Mouse (Mus musculus): ENCODE measurements at regions not wholly inside any gene's neighbourhood (a gene's known extent, or its start where the extent isn't known, plus 50 kb on each side); places are given as distances from the start of the nearest gene placed in this dataset.

DNA sequence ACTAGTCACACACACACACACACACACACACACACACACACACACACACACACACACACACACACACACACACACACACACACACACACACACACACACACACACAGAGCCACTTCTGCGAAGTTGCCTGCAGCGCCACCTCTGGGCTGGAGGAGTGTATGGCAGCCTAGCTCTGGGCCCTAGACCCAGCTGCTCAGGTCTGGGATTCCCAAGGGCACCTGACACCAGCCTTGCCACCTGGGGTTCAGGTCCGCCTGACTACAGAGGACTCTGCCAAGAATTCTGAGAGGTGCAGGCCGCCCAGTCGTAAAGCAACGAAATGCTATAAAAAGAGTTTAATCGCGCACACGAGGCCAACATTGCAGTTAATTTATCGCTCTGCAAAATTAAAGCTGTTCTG lies 163.8 kb downstream of the Kif26a start:
- Histone ChIP-seq H3K27me3 (ENCODE audit: control insufficient read depth, insufficient read depth, insufficient read length) (peaks cover 10% of the 10 kb centered on the region), H3K4me2 (ENCODE audit: low read depth) (no peak overlapping the region), H3K79me2 (ENCODE audit: control insufficient read depth, insufficient read depth) (no peaks in the 10 kb centered on the region), H3K36me3 (ENCODE audit: control insufficient read depth, insufficient read depth) (no peaks in the 10 kb centered on the region), H3K4me3 (no peak overlapping the region), H3ac (ENCODE audit: control insufficient read depth, insufficient read length) (no peak overlapping the region)
- TF ChIP-seq TCF12 (IDR thresholded peaks at IDR 0.05; ENCODE audit: insufficient read depth, poor library complexity, severe bottlenecking) (no peak), REST (IDR thresholded peaks at IDR 0.05; ENCODE audit: insufficient read depth, insufficient read length) (no peak), POLR2AphosphoS2 (IDR thresholded peaks at IDR 0.05; ENCODE audit: insufficient read length, low read depth) (no peak), E2F4 (IDR thresholded peaks at IDR 0.05; ENCODE audit: insufficient read depth) (no peak)

- no peak for TF ChIP-seq MYOG (IDR thresholded peaks at IDR 0.05; ENCODE audit: control insufficient read depth in 1 of 3, insufficient read depth in 1 of 3, insufficient read length in 2 of 3, low read depth in 2 of 3)
- Histone ChIP-seq H3K36me3 (ENCODE audit: control insufficient read depth, insufficient read depth) (no peaks in the 10 kb centered on the region), H3K4me3 (no peak overlapping the region), H3K4me2 (ENCODE audit: low read depth) (no peak overlapping the region), H3ac (ENCODE audit: control insufficient read depth, insufficient read length) (no peak overlapping the region), H3K27me3 (ENCODE audit: control insufficient read depth, insufficient read depth, insufficient read length) (peaks cover 10% of the 10 kb centered on the region), H3K79me2 (ENCODE audit: control insufficient read depth, insufficient read depth) (no peaks in the 10 kb centered on the region)
Observed at GRCm38 (mm10) chr12:112310661-112311060, 164.7 kb downstream of the Kif26a start.

DNA sequence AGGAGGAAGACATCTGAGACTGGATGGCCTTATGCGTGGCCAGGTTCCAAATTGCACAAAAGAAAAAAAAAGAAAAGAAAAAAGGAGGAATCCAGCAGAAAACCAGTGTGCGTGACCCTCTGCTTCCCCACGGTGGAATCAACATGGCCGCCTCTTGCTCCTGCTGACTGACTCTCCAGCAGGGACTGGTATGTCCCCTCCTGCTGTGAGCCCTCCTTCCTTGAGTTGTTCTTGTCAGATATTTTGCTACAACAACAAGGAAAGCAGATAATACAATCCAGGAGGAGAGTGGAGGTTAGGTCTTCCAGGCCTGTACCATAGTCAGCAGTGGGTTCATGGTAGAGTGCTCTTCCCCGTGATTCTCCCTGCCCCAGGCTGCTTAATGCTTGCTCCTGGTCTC lies 168.8 kb downstream of the Kif26a start:
- no peaks in the 10 kb centered on the region for H3K36me3 ChIP-seq (ENCODE audit: control insufficient read depth, insufficient read depth)
- no peak overlapping the region for H3K4me3 ChIP-seq
- H3K79me2 ChIP-seq (ENCODE audit: control insufficient read depth, insufficient read depth): no peaks in the 10 kb centered on the region
- H3K27me3 ChIP-seq (ENCODE audit: control insufficient read depth, insufficient read depth, insufficient read length): peaks cover 10% of the 10 kb centered on the region
- H3K4me2 ChIP-seq (ENCODE audit: low read depth): no peak overlapping the region
- no peak for TF ChIP-seq E2F4 (IDR thresholded peaks at IDR 0.05; ENCODE audit: insufficient read depth)
- no peak for TF ChIP-seq USF1 (IDR thresholded peaks at IDR 0.05; ENCODE audit: low read depth)
- TF ChIP-seq POLR2AphosphoS2 (IDR thresholded peaks at IDR 0.05; ENCODE audit: insufficient read length, low read depth): no peak
- TF ChIP-seq TCF3 (IDR thresholded peaks at IDR 0.05; ENCODE audit: insufficient read length, low read depth): no peak
- TF ChIP-seq CEBPB (IDR thresholded peaks at IDR 0.05; ENCODE audit: insufficient read depth, poor library complexity, severe bottlenecking): no peak
- no peak for TF ChIP-seq MAX (IDR thresholded peaks at IDR 0.05; ENCODE audit: low read depth)
- TF ChIP-seq REST (IDR thresholded peaks at IDR 0.05; ENCODE audit: insufficient read depth, insufficient read length): no peak
- TF ChIP-seq SRF (IDR thresholded peaks at IDR 0.05; ENCODE audit: control insufficient read depth, insufficient read length, low read depth): no peak
- no peak for TF ChIP-seq TCF12 (IDR thresholded peaks at IDR 0.05; ENCODE audit: insufficient read depth, poor library complexity, severe bottlenecking)
- no peak for TF ChIP-seq POLR2A (IDR thresholded peaks at IDR 0.05; ENCODE audit: insufficient read length, low read depth)
- no peak for TF ChIP-seq MYOG (IDR thresholded peaks at IDR 0.05; ENCODE audit: control insufficient read depth in 1 of 3, insufficient read depth in 1 of 3, insufficient read length in 2 of 3, low read depth in 2 of 3)
- TF ChIP-seq MYOD1 (IDR thresholded peaks at IDR 0.05; ENCODE audit: control insufficient read depth in 1 of 3, insufficient read length in 2 of 3, low read depth in 2 of 3): no peak
- H3ac ChIP-seq (ENCODE audit: control insufficient read depth, insufficient read length): no peak overlapping the region

DNA sequence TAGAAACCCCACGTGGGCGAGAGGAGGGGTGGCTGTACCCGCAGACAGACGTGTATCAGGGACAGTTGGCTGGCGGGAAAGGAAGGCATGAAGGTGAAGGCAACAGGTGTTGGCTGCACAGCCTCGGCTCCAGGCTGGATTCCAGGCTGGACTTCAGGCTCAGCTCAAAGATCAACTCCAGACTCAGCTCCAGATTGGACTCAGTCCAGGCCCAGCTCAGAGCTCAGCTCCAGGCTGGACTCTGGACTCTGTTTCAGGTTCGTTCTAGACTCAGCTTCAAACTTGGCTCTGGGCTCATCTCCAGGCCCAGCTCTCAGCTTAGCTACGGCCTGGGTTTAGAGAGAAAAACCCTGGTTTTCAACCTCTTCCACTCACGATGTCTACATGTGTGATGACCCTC lies 171.2 kb downstream of the Kif26a start:
- Histone ChIP-seq H3K79me2 (ENCODE audit: control insufficient read depth, insufficient read depth) (no peaks in the 10 kb centered on the region), H3ac (ENCODE audit: control insufficient read depth, insufficient read length) (no peak overlapping the region), H3K4me2 (ENCODE audit: low read depth) (no peak overlapping the region), H3K36me3 (ENCODE audit: control insufficient read depth, insufficient read depth) (no peaks in the 10 kb centered on the region), H3K4me3 (no peak overlapping the region), H3K27me3 (ENCODE audit: control insufficient read depth, insufficient read depth, insufficient read length) (peaks cover 10% of the 10 kb centered on the region)
- no peak for TF ChIP-seq REST (IDR thresholded peaks at IDR 0.05; ENCODE audit: insufficient read depth, insufficient read length)
- TF ChIP-seq E2F4 (IDR thresholded peaks at IDR 0.05; ENCODE audit: insufficient read depth): no peak
- no peak for TF ChIP-seq SRF (IDR thresholded peaks at IDR 0.05; ENCODE audit: control insufficient read depth, insufficient read length, low read depth)
- TF ChIP-seq TCF12 (IDR thresholded peaks at IDR 0.05; ENCODE audit: insufficient read depth, poor library complexity, severe bottlenecking): no peak

- Histone ChIP-seq H3K36me3 (ENCODE audit: control insufficient read depth, insufficient read depth) (no peaks in the 10 kb centered on the region), H3K27me3 (ENCODE audit: control insufficient read depth, insufficient read depth, insufficient read length) (peaks cover 18% of the 10 kb centered on the region), H3K4me2 (ENCODE audit: low read depth) (no peak overlapping the region), H3K79me2 (ENCODE audit: control insufficient read depth, insufficient read depth) (no peaks in the 10 kb centered on the region), H3ac (ENCODE audit: control insufficient read depth, insufficient read length) (no peak overlapping the region), H3K4me3 (no peak overlapping the region)
- TF ChIP-seq USF1 (IDR thresholded peaks at IDR 0.05; ENCODE audit: low read depth) (no peak), TCF12 (IDR thresholded peaks at IDR 0.05; ENCODE audit: insufficient read depth, poor library complexity, severe bottlenecking) (no peak), POLR2A (IDR thresholded peaks at IDR 0.05; ENCODE audit: insufficient read length, low read depth) (no peak), REST (IDR thresholded peaks at IDR 0.05; ENCODE audit: insufficient read depth, insufficient read length) (no peak), E2F4 (IDR thresholded peaks at IDR 0.05; ENCODE audit: insufficient read depth) (no peak)
Observed at GRCm38 (mm10) chr12:112318461-112318860, 170.8 kb upstream of the A530016L24Rik start.

DNA sequence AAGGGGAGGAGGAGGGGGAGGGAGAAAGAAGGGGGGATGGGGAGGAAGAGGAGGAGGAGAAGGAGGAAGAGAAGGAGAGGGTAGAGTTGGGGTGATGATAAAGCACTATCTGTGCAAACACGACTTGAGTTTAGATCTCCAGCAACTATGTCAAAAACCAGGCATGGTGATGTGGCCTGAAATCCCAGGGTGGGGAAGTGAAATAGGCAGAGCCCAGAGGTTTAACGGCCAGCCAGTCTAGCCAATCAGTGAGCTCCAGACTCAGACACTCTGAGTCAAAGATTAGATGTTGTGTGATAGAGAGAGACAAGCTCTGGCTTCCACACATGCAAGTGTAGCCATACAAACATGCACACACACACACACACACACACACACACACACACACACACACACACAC lies 167.1 kb upstream of the A530016L24Rik start:
- no peaks in the 10 kb centered on the region for H3K79me2 ChIP-seq (ENCODE audit: control insufficient read depth, insufficient read depth)
- peaks cover 14% of the 10 kb centered on the region for H3K27me3 ChIP-seq (ENCODE audit: control insufficient read depth, insufficient read depth, insufficient read length)
- H3K4me2 ChIP-seq (ENCODE audit: low read depth): no peak overlapping the region
- H3K36me3 ChIP-seq (ENCODE audit: control insufficient read depth, insufficient read depth): no peaks in the 10 kb centered on the region
- H3ac ChIP-seq (ENCODE audit: control insufficient read depth, insufficient read length): no peak overlapping the region
- TF ChIP-seq TCF3 (IDR thresholded peaks at IDR 0.05; ENCODE audit: insufficient read length, low read depth) (no peak), USF1 (IDR thresholded peaks at IDR 0.05; ENCODE audit: low read depth) (no peak), CEBPB (IDR thresholded peaks at IDR 0.05; ENCODE audit: insufficient read depth, poor library complexity, severe bottlenecking) (no peak), MAX (IDR thresholded peaks at IDR 0.05; ENCODE audit: low read depth) (no peak), E2F4 (IDR thresholded peaks at IDR 0.05; ENCODE audit: insufficient read depth) (no peak), REST (IDR thresholded peaks at IDR 0.05; ENCODE audit: insufficient read depth, insufficient read length) (no peak), SRF (IDR thresholded peaks at IDR 0.05; ENCODE audit: control insufficient read depth, insufficient read length, low read depth) (no peak), TCF12 (IDR thresholded peaks at IDR 0.05; ENCODE audit: insufficient read depth, poor library complexity, severe bottlenecking) (no peak), POLR2A (IDR thresholded peaks at IDR 0.05; ENCODE audit: insufficient read length, low read depth) (no peak), MYOD1 (IDR thresholded peaks at IDR 0.05; ENCODE audit: control insufficient read depth in 1 of 3, insufficient read length in 2 of 3, low read depth in 2 of 3) (no peak), POLR2AphosphoS2 (IDR thresholded peaks at IDR 0.05; ENCODE audit: insufficient read length, low read depth) (no peak), MYOG (IDR thresholded peaks at IDR 0.05; ENCODE audit: control insufficient read depth in 1 of 3, insufficient read depth in 1 of 3, insufficient read length in 2 of 3, low read depth in 2 of 3) (no peak)
- no peak overlapping the region for H3K4me3 ChIP-seq

Data from myocyte (in vitro differentiated cells).